Mouse (Mus musculus) liver, postnatal 0 days (tissue): ENCODE data around the gene Dcaf11. TPM values are rescaled to one million over a fixed set of nuclear protein-coding genes. Genes with fewer than 3 reads are reported as not detected.

Experiments
- ATAC-seq: fragments of 200-750 bp; cut with Nextera tagmentation; 2 replicates; pipeline ENCODE4 v1.8.0; 2017; ENCODE audit warnings: mild to moderate bottlenecking, moderate library complexity
- DNase-seq: peaks from one replicate; pipeline ENCODE4 v3.0.0-alpha.2; 2016
- H3K27ac ChIP-seq: fragments of 300-500 bp; sonication (generic); 2 replicates; pipeline ENCODE4 v1.5.1; 2014; ENCODE audit warnings: antibody characterized with exemption, moderate library complexity, mild to moderate bottlenecking, low read depth
- H3K27me3 ChIP-seq: fragments of 300-500 bp; sonication (generic); 2 replicates; pipeline ENCODE4 v1.6.1; 2014; ENCODE audit warnings: low read length, control low read depth, mixed read lengths; ENCODE audit not compliant: insufficient read depth
- H3K36me3 ChIP-seq: fragments of 300-500 bp; sonication (generic); replicated peaks from 2 replicates; pipeline ENCODE4 v1.6.1; 2014; ENCODE audit warnings: mild to moderate bottlenecking, control low read depth, low read length, moderate library complexity, mixed read lengths; ENCODE audit not compliant: insufficient read depth
- H3K4me1 ChIP-seq: fragments of 300-500 bp; sonication (generic); 2 replicates; pipeline ENCODE4 v1.6.1; 2014; ENCODE audit warnings: antibody characterized with exemption, mild to moderate bottlenecking, control low read depth; ENCODE audit not compliant: insufficient read depth
- H3K4me2 ChIP-seq: fragments of 300-500 bp; sonication (generic); 2 replicates; pipeline ENCODE4 v1.6.1; 2014; ENCODE audit warnings: low read depth, mild to moderate bottlenecking, low read length, moderate library complexity, mixed read lengths
- H3K4me3 ChIP-seq: fragments of 300-500 bp; sonication (generic); 2 replicates; pipeline ENCODE4 v1.5.1; 2014; ENCODE audit warnings: low read depth, low read length
- H3K9ac ChIP-seq: fragments of 300-500 bp; sonication (generic); replicated peaks from 2 replicates; pipeline ENCODE4 v1.6.1; 2014; ENCODE audit warnings: mild to moderate bottlenecking, moderate library complexity
- H3K9me3 ChIP-seq: fragments of 300-500 bp; sonication (generic); 2 replicates; pipeline ENCODE4 v1.6.1; 2016; ENCODE audit warnings: mild to moderate bottlenecking, control low read depth, low read length, mixed read lengths
- CTCF ChIP-seq: sonication (generic); IDR thresholded peaks from 2 replicates; pipeline ENCODE4 v1.5.1; 2016; ENCODE audit warnings: antibody characterized with exemption, low read depth
- EP300 ChIP-seq: IDR thresholded peaks from 2 replicates; pipeline ENCODE4 v1.6.1; 2016; ENCODE audit warnings: antibody characterized with exemption, low read depth, mild to moderate bottlenecking
- WGBS: fragments of 180-500 bp; shearing (Covaris S2); extraction: QIAGEN DNeasy Blood & Tissue Kit; methylation state at CpG from one replicate; pipeline ENCODE4 v1.1.7; 2014; ENCODE audit not compliant: insufficient replicate concordance; 5-methylcytosine and 5-hydroxymethylcytosine counted together
- polyA plus RNA-seq: library from polyadenylated mRNA; unstranded; fragments of >200 nt; fragmentation: Nextera tagmentation; extraction: Ambion mirVana; gene quantifications from 2 replicates; pipeline ENCODE4 v1.2.1, GENCODE M21; 2015

Gene Dcaf11
- polyA plus RNA-seq, 1 experiment from 2014 or later: 59.9 TPM

- no peak overlapping the region for H3K9ac ChIP-seq
- H3K9me3 ChIP-seq: no peaks in the 10 kb centered on the region
- ATAC-seq (no peak), DNase-seq (peak; percentile 75)
- H3K4me2 ChIP-seq: no peak overlapping the region
- no peaks in the 10 kb centered on the region for H3K27me3 ChIP-seq
- TF ChIP-seq CTCF (peak; percentile 92), EP300 (no peak)
- H3K4me1 ChIP-seq: peaks cover 14% of the 10 kb centered on the region; the same call in 1 of the 2 replicates
- H3K4me3 ChIP-seq: no peak overlapping the region
- 56% methylated on average over 6 of the region's 6 CpGs for WGBS
- H3K36me3 ChIP-seq: no peaks in the 10 kb centered on the region
- H3K27ac ChIP-seq: no peak overlapping the region
Measured at GRCm38 (mm10) chr14:55536116-55536745, 23.6 kb upstream of the Dcaf11 start.

GRCm38 (mm10) chr14:55540067-55540786, 19.6 kb upstream of the Dcaf11 start, which contains the start of gene Pck2:
Gene Pck2 (plus strand): TSS chr14:55540266.
- ATAC-seq: peak; percentile 91
- H3K4me1 ChIP-seq: peaks cover 21% of the 10 kb centered on the region
- peaks cover 26% of the 10 kb centered on the region for H3K36me3 ChIP-seq
- H3K4me2 ChIP-seq: peak within 1 kb of the TSS; percentile 87
- peak within 1 kb of the TSS; percentile 89 for H3K27ac ChIP-seq
- under 1% methylated on average over 32 of the region's 32 CpGs for WGBS
- peak within 1 kb of the TSS; percentile 83 for H3K9ac ChIP-seq
- no peaks in the 10 kb centered on the region for H3K9me3 ChIP-seq
- DNase-seq: peak; percentile 92
- TF ChIP-seq CTCF (no peak), EP300 (peak; percentile 60; the same call in 1 of the 2 replicates)
- H3K27me3 ChIP-seq: no peaks in the 10 kb centered on the region
- peak within 1 kb of the TSS; percentile 78 for H3K4me3 ChIP-seq

GRCm38 (mm10) chr14:55540787-55541321, 19.0 kb upstream of the Dcaf11 start:
- Histone ChIP-seq H3K9me3 (no peaks in the 10 kb centered on the region), H3K27me3 (no peaks in the 10 kb centered on the region), H3K4me3 (peak overlapping the region; percentile 78), H3K4me1 (peaks cover 21% of the 10 kb centered on the region), H3K27ac (peak overlapping the region; percentile 89), H3K4me2 (peak overlapping the region; percentile 87), H3K36me3 (peaks cover 31% of the 10 kb centered on the region), H3K9ac (peak overlapping the region; percentile 83)
- ATAC-seq: peak; percentile 50
- TF ChIP-seq EP300 (0 out of 2 replicates have a peak, but pooled peaks have one; percentile 22), CTCF (no peak)
- DNase-seq: peak; percentile 84
- 7% methylated on average over 10 of the region's 10 CpGs for WGBS

- Histone ChIP-seq H3K9ac (peak overlapping the region; percentile 83; the same call in 1 of the 2 replicates), H3K9me3 (no peaks in the 10 kb centered on the region), H3K4me3 (0 out of 2 replicates have a peak overlapping the region, but pooled peaks have one; percentile 78), H3K27ac (peak overlapping the region; percentile 89), H3K4me1 (peaks cover 21% of the 10 kb centered on the region), H3K27me3 (no peaks in the 10 kb centered on the region), H3K36me3 (peaks cover 43% of the 10 kb centered on the region), H3K4me2 (peak overlapping the region; percentile 87)
- peak; percentile 61 for TF ChIP-seq EP300
- peak; percentile 35 for TF ChIP-seq CTCF
- ATAC-seq (peak; percentile 67), DNase-seq (peak; percentile 62)
- 74% methylated on average over 12 of the region's 12 CpGs for WGBS
Measured at GRCm38 (mm10) chr14:55542268-55542667, 17.5 kb upstream of the Dcaf11 start.

GRCm38 (mm10) chr14:55544334-55544733, 15.5 kb upstream of the Dcaf11 start:
- WGBS: 94% methylated on average over 9 of the region's 9 CpGs

GRCm38 (mm10) chr14:55550191-55550590, 9.6 kb upstream of the Dcaf11 start:
- ATAC-seq (no peak), DNase-seq (no peak)
- Histone ChIP-seq H3K9ac (no peak overlapping the region), H3K4me1 (no peaks in the 10 kb centered on the region), H3K27me3 (no peaks in the 10 kb centered on the region), H3K4me2 (no peak overlapping the region), H3K9me3 (no peaks in the 10 kb centered on the region), H3K27ac (no peak overlapping the region), H3K36me3 (peaks cover 47% of the 10 kb centered on the region), H3K4me3 (no peak overlapping the region)
- TF ChIP-seq CTCF (no peak), EP300 (no peak)
- WGBS: 91% methylated on average over 6 of the region's 6 CpGs

More at GRCm38 (mm10) chr14:55544334-55544733, 15.5 kb upstream of the Dcaf11 start:
- no peak overlapping the region for H3K4me2 ChIP-seq
- H3K27me3 ChIP-seq: no peaks in the 10 kb centered on the region
- H3K36me3 ChIP-seq: peaks cover 63% of the 10 kb centered on the region
- ATAC-seq: no peak
- DNase-seq: no peak
- H3K9me3 ChIP-seq: no peaks in the 10 kb centered on the region
- H3K27ac ChIP-seq: no peak overlapping the region
- no peak overlapping the region for H3K4me3 ChIP-seq
- TF ChIP-seq CTCF: no peak
- TF ChIP-seq EP300: no peak
- no peak overlapping the region for H3K9ac ChIP-seq
- peaks cover 19% of the 10 kb centered on the region for H3K4me1 ChIP-seq
